ENCODE assay signal across 23 mouse cellular contexts in genomic region chr3:123369161-123369560, GRCm38 (mm10). TPM values are rescaled to one million over a fixed set of nuclear protein-coding genes. Genes with fewer than 3 reads are reported as not detected.
A peak's percentile ranks its signal among the peaks of the same experiment; 100 is the strongest.
DNase-seq lines count a peak whose midpoint lies in the region; ATAC-seq and TF ChIP-seq lines count a peak whose summit lies in the region.
"Had no signal": no experiment of that assay in that cellular context is flagged by ENCODE, and none has a peak within 500 bp of the region (broad histone marks: within the 10 kb centered on the region; RNA-seq: fewer than 3 reads in every experiment).

No protein-coding gene starts in this region.

- TF ChIP-seq CTCF in gastrocnemius, adult 2 months (IDR thresholded peaks at IDR 0.05) = no peak
- TF ChIP-seq CTCF in kidney, postnatal 0 days (IDR thresholded peaks at IDR 0.05; ENCODE audit: low read depth) = no peak

- H3K27me3 ChIP-seq in kidney, postnatal 0 days (ENCODE audit: insufficient read depth, low read length) = no peaks in the 10 kb centered on the region
- H3K27me3 ChIP-seq: forebrain, embryonic 13.5 days had no signal

- H3K4me1 ChIP-seq in kidney, postnatal 0 days (replicated peaks; ENCODE audit: insufficient read depth, low read length) = no peaks in the 10 kb centered on the region
- H3K4me1 ChIP-seq: forebrain, embryonic 13.5 days; heart, embryonic 10.5 days; hindbrain, embryonic 10.5 days; midbrain, embryonic 10.5 days had no signal

- DNase-seq in gastrocnemius, adult 2 months = peak; percentile 44
- no peak for DNase-seq in gastrocnemius, postnatal 4 days (ENCODE audit: low spot score in 2 of 2)
- peak; percentile 6 for DNase-seq in kidney, postnatal 0 days (ENCODE audit: low spot score)
- DNase-seq in kidney, postnatal 25 days = no peak
- peak; percentile 49 for DNase-seq in R1 (ENCODE audit: low read depth, low spot score)
- DNase-seq in layer of hippocampus, postnatal 25 days (ENCODE audit: extremely low spot score in 1 of 2, low spot score in 1 of 2) = no peak
- no peak for DNase-seq in ovary, adult 18-20 months (ENCODE audit: low spot score)
- DNase-seq: adrenal gland, postnatal 10 days; cerebellum, adult 2 months; cerebellum, postnatal 25 days; kidney, adult 18-20 months; left cerebral cortex, postnatal 4 days; liver; liver, postnatal 0 days; thymus, adult 2 months; thymus, postnatal 4 days had no signal

- intact Hi-C loops in gastrocnemius, adult 2 months (cut with DNase I) = no loop called here

- H3K4me2 ChIP-seq in kidney, postnatal 0 days (ENCODE audit: low read length) = no peak overlapping the region
- H3K4me2 ChIP-seq: forebrain, embryonic 13.5 days had no signal

- H3K36me3 ChIP-seq in kidney, postnatal 0 days (ENCODE audit: insufficient read depth, low read length) = peaks cover 21% of the 10 kb centered on the region

- no peak for ATAC-seq in kidney, postnatal 0 days (replicated peaks; ENCODE audit: low FRiP score, low read depth)
- ATAC-seq: forebrain, embryonic 13.5 days; liver, postnatal 0 days; lung, postnatal 0 days; midbrain, embryonic 16.5 days had no signal

- no peaks in the 10 kb centered on the region for H3K9me3 ChIP-seq in kidney, postnatal 0 days (replicated peaks; ENCODE audit: low read length)
- H3K9me3 ChIP-seq: forebrain, embryonic 13.5 days; heart, embryonic 10.5 days; hindbrain, embryonic 10.5 days; midbrain, embryonic 10.5 days had no signal

- no peak overlapping the region; the same call in 1 of the 2 replicates for H3K27ac ChIP-seq in gastrocnemius, adult 2 months
- H3K27ac ChIP-seq in kidney, postnatal 0 days = no peak overlapping the region
- H3K27ac ChIP-seq: forebrain, embryonic 13.5 days; heart, embryonic 10.5 days; hindbrain, embryonic 10.5 days; macrophage; midbrain, embryonic 10.5 days had no signal

- no peak overlapping the region; the same call in 1 of the 2 replicates for H3K4me3 ChIP-seq in gastrocnemius, adult 2 months
- H3K4me3 ChIP-seq in kidney, postnatal 0 days (replicated peaks; ENCODE audit: low read depth, low read length) = no peak overlapping the region
- H3K4me3 ChIP-seq: forebrain, embryonic 13.5 days; heart, embryonic 10.5 days; hindbrain, embryonic 10.5 days; midbrain, embryonic 10.5 days had no signal

- no peak overlapping the region for H3K9ac ChIP-seq in kidney, postnatal 0 days (ENCODE audit: low read depth, low read length)
- H3K9ac ChIP-seq: forebrain, embryonic 13.5 days; liver, postnatal 0 days had no signal

- WGBS in kidney, postnatal 0 days = 80% methylated on average over 12 of the region's 12 CpGs

RNA-seq across cellular contexts. Expression of gene Mettl14, which starts 16.7 kb away (rescaled TPM):
- 10 to 100 TPM in 1 of 2 experiments, 1 to 10 TPM in 1; 9.0 to 12.7 TPM for total RNA-seq in gastrocnemius, adult 2 months (2021)
- 10 to 100 TPM; 12.9 to 13.3 TPM for total RNA-seq in gastrocnemius, postnatal 4 days (2021)
- polyA plus RNA-seq in kidney, postnatal 0 days (2015; fragmentation: Nextera tagmentation; extraction: Ambion mirVana) = 21.5 and 23.2 TPM in 2 replicates
- total RNA-seq in layer of hippocampus, postnatal 25 days (2021) = 10 to 100 TPM; 14.0 to 15.4 TPM

Comparison
In these comparisons a context has a peak if more than half of its experiments do, and no peak if none do; other contexts are left out.
1. DNase-seq: peak in gastrocnemius, adult 2 months (single experiment), kidney, postnatal 0 days (single experiment) and R1 (single experiment); none in gastrocnemius, postnatal 4 days (0 of 2), kidney, postnatal 25 days (0 of 2), layer of hippocampus, postnatal 25 days (0 of 2) and ovary, adult 18-20 months (single experiment).